Mouse (Mus musculus) liver, embryonic 16.5 days (tissue): Measurements from ENCODE around the gene Rgl1. TPM values are rescaled to one million over a fixed set of nuclear protein-coding genes. Genes with fewer than 3 reads are reported as not detected.

Experiments
- ATAC-seq: fragments of 200-750 bp; cut with Nextera tagmentation; 2 replicates; pipeline ENCODE4 v1.8.0; 2017; ENCODE audit warnings: low read depth, mild to moderate bottlenecking, moderate number of reproducible peaks, moderate library complexity
- H3K27ac ChIP-seq: fragments of 300-500 bp; sonication (generic); 2 replicates; pipeline ENCODE4 v1.5.1; 2014; ENCODE audit warnings: mild to moderate bottlenecking, low read length
- H3K27me3 ChIP-seq: fragments of 300-500 bp; sonication (generic); 2 replicates; pipeline ENCODE4 v1.6.1; 2014; ENCODE audit warnings: low read depth, low read length, mixed read lengths; ENCODE audit not compliant: control insufficient read depth, insufficient read depth
- H3K36me3 ChIP-seq: fragments of 300-500 bp; sonication (generic); 2 replicates; pipeline ENCODE4 v1.6.1; 2014; ENCODE audit warnings: mild to moderate bottlenecking; ENCODE audit not compliant: control insufficient read depth, insufficient read depth
- H3K4me1 ChIP-seq: fragments of 300-500 bp; sonication (generic); 2 replicates; pipeline ENCODE4 v1.6.1; 2014; ENCODE audit warnings: low read depth, low read length, mixed read lengths; ENCODE audit not compliant: control insufficient read depth
- H3K4me2 ChIP-seq: fragments of 300-500 bp; sonication (generic); 2 replicates; pipeline ENCODE4 v1.6.1; 2014; ENCODE audit warnings: low read depth, low read length, mixed read lengths
- H3K4me3 ChIP-seq: fragments of 300-500 bp; sonication (generic); 2 replicates; pipeline ENCODE4 v1.5.1; 2014; ENCODE audit warnings: low read depth, mild to moderate bottlenecking, low read length
- H3K9ac ChIP-seq: fragments of 300-500 bp; sonication (generic); 2 replicates; pipeline ENCODE4 v1.6.1; 2014; ENCODE audit warnings: low read depth, low read length
- H3K9me3 ChIP-seq: fragments of 300-500 bp; sonication (generic); replicated peaks from 2 replicates; pipeline ENCODE4 v1.6.1; 2016; ENCODE audit warnings: low read length; ENCODE audit not compliant: control insufficient read depth
- WGBS: fragments of 180-500 bp; shearing (Covaris S2); extraction: QIAGEN DNeasy Blood & Tissue Kit; methylation state at CpG from one replicate; pipeline ENCODE4 v1.1.7; 2014; ENCODE audit not compliant: insufficient replicate concordance; 5-methylcytosine and 5-hydroxymethylcytosine counted together
- polyA plus RNA-seq: library from polyadenylated mRNA; unstranded; fragments of >200 nt; fragmentation: Nextera tagmentation; extraction: Ambion mirVana; gene quantifications from 2 replicates; pipeline ENCODE4 v1.2.1, GENCODE M21; 2015

Gene Rgl1
- polyA plus RNA-seq, 1 experiment from 2014 or later, result 14.2 TPM

DNA sequence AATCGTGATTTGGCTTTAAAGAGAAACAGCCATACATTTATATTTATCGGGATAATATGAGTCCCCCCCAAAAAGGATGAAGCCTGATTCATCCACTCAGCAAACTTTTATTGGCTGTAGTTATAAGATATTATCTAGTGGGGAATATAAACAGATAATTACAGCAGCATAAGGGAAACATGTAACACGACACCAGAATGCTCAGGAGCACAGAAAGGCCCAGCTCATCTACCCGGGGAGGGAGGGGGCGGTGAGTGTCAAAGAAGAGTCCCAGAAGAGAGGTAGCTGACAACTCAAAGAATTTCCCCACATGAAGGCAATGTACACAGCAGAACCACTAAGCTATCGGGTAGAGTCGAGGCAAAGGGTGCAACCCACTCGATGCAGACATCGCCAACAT lies 146.8 kb downstream of the Rgl1 start:
- no peak overlapping the region for H3K4me3 ChIP-seq
- peaks cover 3% of the 10 kb centered on the region; the same call in 1 of the 2 replicates for H3K9me3 ChIP-seq
- no peak for ATAC-seq
- peaks cover 13% of the 10 kb centered on the region for H3K27me3 ChIP-seq
- H3K4me1 ChIP-seq, result peaks cover 29% of the 10 kb centered on the region
- 65% methylated on average over 9 of the region's 9 CpGs for WGBS
- H3K9ac ChIP-seq, result no peak overlapping the region
- H3K4me2 ChIP-seq, result no peak overlapping the region
- H3K27ac ChIP-seq, result no peak overlapping the region
- H3K36me3 ChIP-seq, result no peaks in the 10 kb centered on the region

DNA sequence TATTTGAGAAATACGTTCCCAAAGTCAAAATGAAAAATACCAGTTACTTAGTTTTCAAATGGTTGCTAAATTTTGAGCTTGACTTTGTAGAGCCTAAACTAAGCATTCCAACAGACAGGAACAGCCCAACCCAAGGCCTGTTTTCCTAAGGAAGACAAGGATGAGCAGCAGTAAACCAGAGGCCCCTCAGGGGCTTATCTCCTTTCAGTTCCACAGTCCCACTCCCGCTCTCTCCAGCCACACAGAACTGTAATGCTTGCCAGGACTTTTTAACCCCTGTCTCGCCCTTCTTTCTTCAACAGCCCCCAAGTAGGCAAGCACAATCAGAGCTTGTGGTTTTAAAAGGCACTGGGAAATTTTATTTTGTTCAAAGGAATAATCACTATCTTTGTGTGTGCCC lies 147.3 kb downstream of the Rgl1 start:
- H3K9me3 ChIP-seq, result peaks cover 3% of the 10 kb centered on the region; the same call in 1 of the 2 replicates
- no peak overlapping the region for H3K4me3 ChIP-seq
- H3K9ac ChIP-seq, result no peak overlapping the region
- ATAC-seq, result no peak
- no peaks in the 10 kb centered on the region for H3K36me3 ChIP-seq
- H3K4me2 ChIP-seq, result no peak overlapping the region
- peaks cover 30% of the 10 kb centered on the region for H3K4me1 ChIP-seq
- no peak overlapping the region for H3K27ac ChIP-seq
- H3K27me3 ChIP-seq, result peaks cover 11% of the 10 kb centered on the region
- WGBS, result 60% methylated on average over 3 of the region's 3 CpGs

- Histone ChIP-seq H3K4me1 (peaks cover 34% of the 10 kb centered on the region), H3K4me3 (no peak overlapping the region), H3K9me3 (peaks cover 3% of the 10 kb centered on the region; the same call in 1 of the 2 replicates), H3K27me3 (peaks cover 7% of the 10 kb centered on the region), H3K4me2 (no peak overlapping the region), H3K9ac (no peak overlapping the region), H3K27ac (no peak overlapping the region), H3K36me3 (no peaks in the 10 kb centered on the region)
- 42% methylated on average over 1 of the region's 1 CpGs for WGBS
- no peak for ATAC-seq
Observed at GRCm38 (mm10) chr1:152618381-152618780, 147.8 kb downstream of the Rgl1 start.

DNA sequence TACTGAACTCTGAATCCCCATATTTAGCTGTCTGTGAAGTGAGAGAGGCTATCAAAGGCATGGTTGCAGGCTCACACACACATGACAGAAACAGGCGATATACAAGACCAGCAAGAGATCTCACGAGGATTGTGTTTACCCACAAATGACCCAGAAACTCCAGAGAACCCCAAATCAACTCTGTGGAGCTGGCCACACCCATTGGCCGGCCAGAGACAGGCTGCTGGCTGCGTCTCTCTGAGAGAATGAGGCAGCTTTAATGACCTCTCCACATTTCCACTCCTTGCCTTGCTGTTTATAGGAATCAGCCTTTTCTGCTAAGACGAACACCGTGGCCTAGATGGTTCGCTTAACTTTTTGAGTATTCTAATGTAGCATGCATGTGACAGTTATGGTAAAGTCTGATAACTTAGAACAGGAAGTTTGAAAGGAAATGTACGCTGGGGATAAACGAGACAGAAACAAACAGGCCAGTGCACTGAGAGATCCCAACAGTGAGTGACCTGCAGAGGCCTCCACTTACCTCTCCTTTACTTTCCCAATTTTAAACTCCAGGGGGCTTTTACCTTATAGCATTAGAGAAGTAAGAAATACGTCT lies 148.3 kb downstream of the Rgl1 start:
- Histone ChIP-seq H3K4me2 (peak overlapping the region; percentile 16; the same call in 1 of the 2 replicates), H3K36me3 (no peaks in the 10 kb centered on the region), H3K27me3 (peaks cover 3% of the 10 kb centered on the region; the same call in 1 of the 2 replicates), H3K9me3 (peaks cover 3% of the 10 kb centered on the region; the same call in 1 of the 2 replicates), H3K9ac (0 out of 2 replicates have a peak overlapping the region, but pooled peaks have one; percentile 17), H3K27ac (peak overlapping the region; percentile 58), H3K4me3 (no peak overlapping the region), H3K4me1 (peaks cover 39% of the 10 kb centered on the region)
- 14% methylated on average over 10 of the region's 10 CpGs for WGBS
- peak; percentile 23; the same call in 1 of the 2 replicates for ATAC-seq

- H3K4me1 ChIP-seq, result peaks cover 40% of the 10 kb centered on the region
Observed at GRCm38 (mm10) chr1:152616777-152617057, 149.4 kb downstream of the Rgl1 start.

GRCm38 (mm10) chr1:152615987-152616776 lies 150.0 kb downstream of the Rgl1 start:
- Histone ChIP-seq H3K9me3 (peaks cover 3% of the 10 kb centered on the region; the same call in 1 of the 2 replicates), H3K4me1 (peaks cover 38% of the 10 kb centered on the region), H3K27me3 (peaks cover 2% of the 10 kb centered on the region; the same call in 1 of the 2 replicates), H3K36me3 (no peaks in the 10 kb centered on the region), H3K4me3 (no peak overlapping the region), H3K27ac (peak overlapping the region; percentile 39), H3K9ac (no peak overlapping the region), H3K4me2 (no peak overlapping the region; the same call in 1 of the 2 replicates)
- 25% methylated on average over 10 of the region's 10 CpGs for WGBS
- no peak for ATAC-seq

More at GRCm38 (mm10) chr1:152616777-152617057, 149.4 kb downstream of the Rgl1 start:
- peak overlapping the region; percentile 64 for H3K27ac ChIP-seq
- H3K9ac ChIP-seq, result no peak overlapping the region
- no peak overlapping the region for H3K4me2 ChIP-seq
- H3K4me3 ChIP-seq, result no peak overlapping the region
- no peak for ATAC-seq
- H3K27me3 ChIP-seq, result peaks cover 2% of the 10 kb centered on the region; the same call in 1 of the 2 replicates
- H3K9me3 ChIP-seq, result peaks cover 3% of the 10 kb centered on the region; the same call in 1 of the 2 replicates
- H3K36me3 ChIP-seq, result no peaks in the 10 kb centered on the region

DNA sequence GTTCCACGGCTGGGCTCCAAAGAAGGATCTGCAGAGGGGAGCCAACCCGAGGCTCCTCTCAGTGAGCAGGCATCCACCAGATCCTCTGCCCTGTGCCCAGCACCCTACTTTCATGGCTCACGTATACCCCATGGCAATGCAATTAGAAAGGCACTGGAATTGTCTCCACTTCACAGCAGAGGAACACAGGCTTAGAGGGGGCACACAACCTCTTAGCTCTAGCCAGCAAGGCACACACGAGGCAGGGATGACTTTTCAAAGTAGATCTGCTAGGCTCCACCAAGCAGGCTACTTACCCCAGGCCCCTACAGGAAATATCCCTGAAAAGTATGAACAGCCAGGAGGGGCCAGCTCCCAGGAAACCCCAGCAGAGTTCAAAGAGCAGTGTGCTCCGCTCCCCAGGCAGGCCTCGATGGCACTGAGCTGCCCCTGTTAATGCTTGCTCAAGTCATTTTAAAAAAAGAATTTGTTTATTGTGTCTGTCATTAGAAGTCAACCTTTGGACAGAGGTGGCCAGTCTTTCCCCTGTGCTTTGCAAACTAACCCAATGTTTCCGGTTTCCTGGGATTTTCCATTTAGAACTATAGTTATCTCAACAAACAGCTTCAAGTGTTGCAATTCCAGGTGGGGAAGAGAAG lies 151.3 kb downstream of the Rgl1 start:
- peak; percentile 70 for ATAC-seq
- H3K27me3 ChIP-seq, result peaks cover 2% of the 10 kb centered on the region; the same call in 1 of the 2 replicates
- peak overlapping the region; percentile 28 for H3K4me2 ChIP-seq
- peak overlapping the region; percentile 86 for H3K27ac ChIP-seq
- H3K4me1 ChIP-seq, result peaks cover 44% of the 10 kb centered on the region
- H3K36me3 ChIP-seq, result no peaks in the 10 kb centered on the region
- H3K9me3 ChIP-seq, result peaks cover 3% of the 10 kb centered on the region; the same call in 1 of the 2 replicates
- no peak overlapping the region; the same call in 1 of the 2 replicates for H3K9ac ChIP-seq
- WGBS, result 41% methylated on average over 7 of the region's 7 CpGs
- H3K4me3 ChIP-seq, result 0 out of 2 replicates have a peak overlapping the region, but pooled peaks have one; percentile 10

- ATAC-seq, result no peak
- 41% methylated on average over 16 of the region's 16 CpGs for WGBS
- H3K9me3 ChIP-seq, result no peaks in the 10 kb centered on the region
- H3K4me2 ChIP-seq, result peak overlapping the region; percentile 8; the same call in 1 of the 2 replicates
- H3K9ac ChIP-seq, result peak overlapping the region; percentile 13; the same call in 1 of the 2 replicates
- H3K27ac ChIP-seq, result peak overlapping the region; percentile 17; the same call in 1 of the 2 replicates
- H3K36me3 ChIP-seq, result no peaks in the 10 kb centered on the region
- H3K4me3 ChIP-seq, result no peak overlapping the region
- H3K27me3 ChIP-seq, result peaks cover 2% of the 10 kb centered on the region; the same call in 1 of the 2 replicates
- H3K4me1 ChIP-seq, result peaks cover 44% of the 10 kb centered on the region
Observed at GRCm38 (mm10) chr1:152613158-152613857, 152.8 kb downstream of the Rgl1 start.
